Mouse (Mus musculus): Measurements from ENCODE around the gene Idnk.

DNA sequence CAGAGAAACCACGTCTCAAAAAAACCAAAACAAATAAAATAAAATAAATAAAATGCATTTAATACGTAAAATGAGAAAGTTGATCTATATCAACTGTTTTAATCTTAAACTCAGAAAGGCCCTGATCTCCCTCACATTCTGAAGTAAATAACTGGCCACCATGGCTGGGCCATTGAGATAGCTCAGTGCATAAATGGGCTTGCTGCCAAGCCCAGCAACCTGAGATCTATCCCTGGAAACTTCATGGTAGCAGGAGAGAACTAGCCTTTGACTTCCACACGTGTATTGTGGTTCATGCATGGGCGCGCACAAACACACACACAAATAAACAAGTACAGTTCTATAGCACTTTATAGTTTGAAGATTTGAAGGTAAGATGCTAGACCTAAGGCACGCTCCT lies 43.9 kb downstream of the Idnk start:
- TF ChIP-seq CTCF (IDR thresholded peaks at IDR 0.05 in 2 of 3, conservative IDR thresholded peaks at IDR 0.05 in 1 of 3; ENCODE audit: control insufficient read depth in 1 of 3, insufficient read depth in 1 of 3, low read depth in 2 of 3, low read length in 3 of 3, poor library complexity in 1 of 3, severe bottlenecking in 1 of 3) (no peak), ZKSCAN1 (IDR thresholded peaks at IDR 0.05; ENCODE audit: low read depth, low read length) (no peak), POLR2A (IDR thresholded peaks at IDR 0.05; ENCODE audit: control insufficient read depth in 1 of 2, insufficient read depth in 1 of 2, low read depth in 1 of 2, low read length in 2 of 2, poor library complexity in 1 of 2) (no peak), UBTF (IDR thresholded peaks at IDR 0.05; ENCODE audit: borderline replicate concordance, insufficient read depth, low read depth, low read length) (no peak), RCOR1 (IDR thresholded peaks at IDR 0.05; ENCODE audit: low read depth, low read length) (no peak)

Data from MEL (cell line).